Mouse (Mus musculus) mouse embryonic stem cell (cell line): ENCODE data around the gene Upf1.

ENCODE experiments used
- in situ Hi-C, 2 experiments: fragments of 300-500 bp; cut with MboI; formaldehyde crosslinking; loops; 1 replicate in 1 of 2; 3 replicates in 1 of 2; pipeline ENCODE4 v1.14.3; 2019 to 2020; ENCODE audit warnings: low sequenced_read_pairs in 2 of 2, low pct_unique_long_range_greater_than_20kb in 1 of 2, mixed read lengths in 1 of 2; ENCODE audit not compliant: unreplicated experiment in 1 of 2

Upf1 gene

GRCm38 (mm10) chr8:70331526-70331925 lies 21.6 kb downstream of the Upf1 start:
- in situ Hi-C loops = no loop called here

- in situ Hi-C loops = no loop called here
Observed at GRCm38 (mm10) chr8:70330741-70331364, 22.2 kb downstream of the Upf1 start.

GRCm38 (mm10) chr8:70329835-70330740 lies 23.0 kb downstream of the Upf1 start:
- in situ Hi-C loops = no loop called here

- in situ Hi-C loops = no loop called here
Observed at GRCm38 (mm10) chr8:70329124-70329834, 23.8 kb downstream of the Upf1 start, which contains the start of gene Gdf1. Gene Gdf1, plus strand, starts transcription at chr8:70329817.

- in situ Hi-C loops = no loop called here
Observed at GRCm38 (mm10) chr8:70327512-70327911, 25.6 kb downstream of the Upf1 start.

GRCm38 (mm10) chr8:70323716-70324115 lies 29.4 kb downstream of the Upf1 start:
- in situ Hi-C loops = no loop called here

GRCm38 (mm10) chr8:70317872-70318271 lies 35.2 kb downstream of the Upf1 start:
- in situ Hi-C loops = no loop called here

GRCm38 (mm10) chr8:70316511-70317504 lies 36.3 kb downstream of the Upf1 start:
- in situ Hi-C loops = no loop called here

- in situ Hi-C loops = no loop called here
Observed at GRCm38 (mm10) chr8:70315624-70316510, 37.2 kb downstream of the Upf1 start, which contains the start of gene Cers1. Gene Cers1, plus strand, starts transcription at chr8:70315775.

GRCm38 (mm10) chr8:70313399-70313798 lies 39.7 kb downstream of the Upf1 start:
- in situ Hi-C loops = no loop called here

GRCm38 (mm10) chr8:70309311-70309710 lies 43.8 kb downstream of the Upf1 start:
- in situ Hi-C loops = no loop called here

GRCm38 (mm10) chr8:70302901-70303300 lies 50.2 kb downstream of the Upf1 start:
- in situ Hi-C loops = no loop called here

GRCm38 (mm10) chr8:70302358-70302890 lies 50.7 kb downstream of the Upf1 start, which contains the start of the genes Ddx49 and Cope:
Gene Ddx49, minus strand, starts transcription at chr8:70302489.
Gene Cope, plus strand, starts transcription at chr8:70302518.
- in situ Hi-C loops = no loop called here

- in situ Hi-C loops = no loop called here
Observed at GRCm38 (mm10) chr8:70300881-70301280, 52.2 kb downstream of the Upf1 start.

- in situ Hi-C loops = no loop called here
Observed at GRCm38 (mm10) chr8:70293988-70294405, 59.1 kb downstream of the Upf1 start.

GRCm38 (mm10) chr8:70286737-70287136 lies 66.3 kb downstream of the Upf1 start:
- in situ Hi-C loops = no loop called here

- in situ Hi-C loops = no loop called here
Observed at GRCm38 (mm10) chr8:70285304-70285703, 67.8 kb downstream of the Upf1 start.
